Mouse (Mus musculus) small intestine, adult 2 months (tissue): ENCODE measurements at regions not wholly inside any gene's neighbourhood (a gene's known extent, or its start where the extent isn't known, plus 50 kb on each side); places are given as distances from the start of the nearest gene placed in this dataset.

ENCODE experiments used
- H3K27ac ChIP-seq: fragments of 200-500 bp; 2 replicates; pipeline ENCODE4 v1.5.1; 2012; ENCODE audit warnings: low read depth, low read length, control low read depth, inconsistent platforms; ENCODE audit not compliant: insufficient read depth
- H3K27me3 ChIP-seq: fragments of 200-500 bp; 2 replicates; pipeline ENCODE4 v1.6.1; 2012; ENCODE audit warnings: mild to moderate bottlenecking, moderate library complexity, low read length, inconsistent platforms; ENCODE audit not compliant: control insufficient read depth, insufficient read depth
- H3K36me3 ChIP-seq: fragments of 200-500 bp; 2 replicates; pipeline ENCODE4 v1.6.1; 2012; ENCODE audit warnings: mild to moderate bottlenecking, low read length, control low read depth, inconsistent platforms; ENCODE audit not compliant: control insufficient read depth, insufficient read depth
- H3K4me1 ChIP-seq: fragments of 200-500 bp; 2 replicates; pipeline ENCODE4 v1.6.1; 2012; ENCODE audit warnings: low read length, inconsistent platforms, mixed read lengths; ENCODE audit not compliant: control insufficient read depth, insufficient read depth, insufficient read length
- H3K4me3 ChIP-seq: fragments of 200-500 bp; 2 replicates; pipeline ENCODE4 v1.5.1; 2012; ENCODE audit warnings: low read depth, mild to moderate bottlenecking, control low read depth, inconsistent platforms, low read length, moderate library complexity
- CTCF ChIP-seq: fragments of 200-500 bp; IDR thresholded peaks from 2 replicates; pipeline ENCODE4 v1.5.1; 2012; ENCODE audit warnings: low read depth, mild to moderate bottlenecking, control low read depth, inconsistent platforms, low read length, moderate library complexity, mixed read lengths; ENCODE audit not compliant: insufficient replicate concordance, insufficient read length; ENCODE audit errors: extremely low read depth
- POLR2A ChIP-seq: fragments of 200-500 bp; IDR thresholded peaks from 2 replicates; pipeline ENCODE4 v1.6.1; 2012; ENCODE audit warnings: low read depth, mild to moderate bottlenecking, control low read depth, inconsistent platforms, low read length, moderate library complexity
- WGBS: fragments of 180-500 bp; shearing (Covaris S2); methylation state at CpG from one replicate; pipeline ENCODE4 v1.1.7; 2018; 5-methylcytosine and 5-hydroxymethylcytosine counted together

DNA sequence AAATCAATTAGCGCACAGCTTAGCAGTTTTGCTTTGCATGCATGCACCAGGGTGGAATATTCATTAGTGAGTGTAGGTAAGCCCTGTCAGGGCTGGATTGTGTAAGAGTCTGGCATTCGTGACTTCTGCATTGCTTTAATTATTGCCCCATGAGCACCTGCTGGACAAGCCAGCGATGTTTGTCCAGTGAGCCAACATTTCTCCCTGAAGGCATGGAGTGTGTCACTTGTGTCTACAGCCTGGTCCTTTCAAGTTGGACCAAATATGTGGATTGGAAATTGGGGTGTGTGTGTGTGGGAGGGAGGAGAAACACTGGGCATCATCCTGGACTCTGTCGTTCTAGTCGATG lies 115.9 kb downstream of the Evx1 start:
- no peaks in the 10 kb centered on the region for H3K4me1 ChIP-seq
- TF ChIP-seq POLR2A = no peak
- TF ChIP-seq CTCF = no peak
- no peak overlapping the region for H3K27ac ChIP-seq
- no peak overlapping the region for H3K4me3 ChIP-seq
- no peaks in the 10 kb centered on the region for H3K36me3 ChIP-seq
- 66% methylated on average over 5 of the region's 5 CpGs for WGBS
- no peaks in the 10 kb centered on the region for H3K27me3 ChIP-seq

GRCm38 (mm10) chr6:52433234-52433633 lies 119.9 kb downstream of the Evx1 start:
- no peak overlapping the region for H3K4me3 ChIP-seq
- no peaks in the 10 kb centered on the region for H3K36me3 ChIP-seq
- no peak overlapping the region for H3K27ac ChIP-seq
- H3K27me3 ChIP-seq = no peaks in the 10 kb centered on the region
- 40% methylated on average over 2 of the region's 2 CpGs for WGBS
- H3K4me1 ChIP-seq = no peaks in the 10 kb centered on the region
- TF ChIP-seq POLR2A (no peak), CTCF (no peak)

DNA sequence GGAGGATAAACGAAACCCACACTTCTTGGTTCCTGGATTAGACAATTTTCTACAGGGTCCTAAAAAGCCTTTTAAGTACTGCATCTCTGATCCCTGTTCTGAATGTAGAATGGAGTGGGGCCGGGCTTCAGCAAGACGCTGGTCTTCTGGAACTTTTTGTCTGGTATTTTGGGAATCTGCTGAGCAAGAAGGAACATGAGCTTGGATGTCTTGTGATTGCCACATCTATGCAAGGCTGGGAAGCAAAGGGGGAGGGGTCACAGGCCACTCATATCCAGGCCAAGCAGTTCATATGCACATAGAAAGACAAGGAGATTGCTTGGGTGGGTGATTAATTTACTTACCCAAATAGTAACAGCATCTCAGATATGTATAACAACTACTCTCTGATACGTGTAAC lies 121.5 kb downstream of the Evx1 start:
- 74% methylated on average over 4 of the region's 4 CpGs for WGBS
- Histone ChIP-seq H3K27me3 (no peaks in the 10 kb centered on the region), H3K27ac (no peak overlapping the region), H3K4me3 (no peak overlapping the region), H3K4me1 (no peaks in the 10 kb centered on the region), H3K36me3 (no peaks in the 10 kb centered on the region)
- TF ChIP-seq CTCF (no peak), POLR2A (no peak)

- no peaks in the 10 kb centered on the region for H3K36me3 ChIP-seq
- no peaks in the 10 kb centered on the region for H3K4me1 ChIP-seq
- H3K27ac ChIP-seq = no peak overlapping the region
- no peak overlapping the region for H3K4me3 ChIP-seq
- H3K27me3 ChIP-seq = no peaks in the 10 kb centered on the region
- 89% methylated on average over 5 of the region's 5 CpGs for WGBS
- no peak for TF ChIP-seq POLR2A
Measured at GRCm38 (mm10) chr6:52435358-52435757, 122.1 kb downstream of the Evx1 start.

- peaks cover 2% of the 10 kb centered on the region; the same call in 1 of the 2 replicates for H3K4me1 ChIP-seq
- H3K27ac ChIP-seq = no peak overlapping the region
- TF ChIP-seq POLR2A (no peak), CTCF (no peak)
- no peaks in the 10 kb centered on the region for H3K36me3 ChIP-seq
- 80% methylated on average over 8 of the region's 8 CpGs for WGBS
- H3K4me3 ChIP-seq = no peak overlapping the region
- H3K27me3 ChIP-seq = no peaks in the 10 kb centered on the region
Measured at GRCm38 (mm10) chr6:52438366-52438765, 125.1 kb downstream of the Evx1 start.

GRCm38 (mm10) chr6:52439204-52439603 lies 125.9 kb downstream of the Evx1 start:
- WGBS = 44% methylated on average over 7 of the region's 7 CpGs
- no peak for TF ChIP-seq CTCF
- TF ChIP-seq POLR2A = no peak
- H3K4me3 ChIP-seq = no peak overlapping the region
- H3K4me1 ChIP-seq = peaks cover 6% of the 10 kb centered on the region
- H3K27me3 ChIP-seq = no peaks in the 10 kb centered on the region
- H3K36me3 ChIP-seq = no peaks in the 10 kb centered on the region
- H3K27ac ChIP-seq = no peak overlapping the region

DNA sequence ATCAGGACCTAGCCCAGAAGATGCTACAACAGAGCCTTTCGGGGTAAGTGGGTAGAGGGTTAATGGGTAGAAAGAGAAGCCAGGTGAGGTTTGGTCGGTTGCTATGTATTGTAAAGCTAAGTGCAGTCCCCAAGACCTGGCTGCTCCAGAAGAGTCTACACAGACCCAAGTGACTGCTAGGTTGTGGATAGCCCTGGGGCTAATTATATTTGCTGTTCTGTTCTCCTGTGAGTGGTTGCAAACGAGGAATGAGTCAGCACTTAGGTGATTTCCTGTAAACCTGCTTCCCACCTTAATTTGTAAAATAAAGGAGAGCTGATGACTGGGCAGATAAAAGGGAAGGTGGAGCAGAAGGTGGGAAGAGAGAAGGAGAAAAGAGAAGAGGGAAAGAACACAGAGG lies 126.9 kb downstream of the Evx1 start:
- Histone ChIP-seq H3K4me1 (peaks cover 6% of the 10 kb centered on the region), H3K27me3 (no peaks in the 10 kb centered on the region), H3K4me3 (no peak overlapping the region), H3K27ac (no peak overlapping the region), H3K36me3 (no peaks in the 10 kb centered on the region)
- WGBS = 69% methylated on average over 3 of the region's 3 CpGs
- no peak for TF ChIP-seq CTCF
- no peak for TF ChIP-seq POLR2A
